Mouse (Mus musculus) midbrain, embryonic 13.5 days (tissue): Measurements from ENCODE around the gene Uvrag. TPM values are rescaled to one million over a fixed set of nuclear protein-coding genes. Genes with fewer than 3 reads are reported as not detected.

ENCODE experiments used
- ATAC-seq: fragments of 200-750 bp; cut with Nextera tagmentation; 2 replicates; pipeline ENCODE4 v1.8.0; 2017; ENCODE audit warnings: mild to moderate bottlenecking, moderate TSS enrichment, moderate library complexity
- H3K27ac ChIP-seq: fragments of 300-500 bp; sonication (generic); 2 replicates; pipeline ENCODE4 v1.5.1; 2015; ENCODE audit warnings: inconsistent platforms, mild to moderate bottlenecking, moderate library complexity
- H3K27me3 ChIP-seq: fragments of 300-500 bp; sonication (generic); 2 replicates; pipeline ENCODE4 v1.6.1; 2015; ENCODE audit warnings: mild to moderate bottlenecking, inconsistent platforms
- H3K36me3 ChIP-seq: fragments of 300-500 bp; sonication (generic); 2 replicates; pipeline ENCODE4 v1.6.1; 2015; ENCODE audit warnings: mild to moderate bottlenecking, inconsistent platforms
- H3K4me1 ChIP-seq: fragments of 300-500 bp; sonication (generic); replicated peaks from 2 replicates; pipeline ENCODE4 v1.6.1; 2015; ENCODE audit warnings: inconsistent platforms
- H3K4me2 ChIP-seq: fragments of 300-500 bp; sonication (generic); replicated peaks from 2 replicates; pipeline ENCODE4 v1.6.1; 2015; ENCODE audit warnings: moderate library complexity, mild to moderate bottlenecking, inconsistent platforms
- H3K4me3 ChIP-seq: fragments of 300-500 bp; sonication (generic); replicated peaks from 2 replicates; pipeline ENCODE4 v1.5.1; 2015; ENCODE audit warnings: mild to moderate bottlenecking, inconsistent platforms
- H3K9ac ChIP-seq: fragments of 300-500 bp; sonication (generic); replicated peaks from 2 replicates; pipeline ENCODE4 v1.6.1; 2015; ENCODE audit warnings: mild to moderate bottlenecking, inconsistent platforms
- H3K9me3 ChIP-seq: fragments of 300-500 bp; sonication (generic); 2 replicates; pipeline ENCODE4 v1.6.1; 2016; ENCODE audit warnings: mild to moderate bottlenecking, inconsistent platforms
- WGBS: fragments of 180-500 bp; shearing (Covaris S2); methylation state at CpG from one replicate; pipeline ENCODE4 v1.1.7; 2015; 5-methylcytosine and 5-hydroxymethylcytosine counted together
- polyA plus RNA-seq: library from polyadenylated mRNA; unstranded; fragments of >200 nt; fragmentation: Nextera tagmentation; extraction: Ambion mirVana; gene quantifications from 2 replicates; pipeline ENCODE4 v1.2.1, GENCODE M21; 2015

The Uvrag gene
- polyA plus RNA-seq, 1 experiment from 2014 or later = 13.1 TPM

DNA sequence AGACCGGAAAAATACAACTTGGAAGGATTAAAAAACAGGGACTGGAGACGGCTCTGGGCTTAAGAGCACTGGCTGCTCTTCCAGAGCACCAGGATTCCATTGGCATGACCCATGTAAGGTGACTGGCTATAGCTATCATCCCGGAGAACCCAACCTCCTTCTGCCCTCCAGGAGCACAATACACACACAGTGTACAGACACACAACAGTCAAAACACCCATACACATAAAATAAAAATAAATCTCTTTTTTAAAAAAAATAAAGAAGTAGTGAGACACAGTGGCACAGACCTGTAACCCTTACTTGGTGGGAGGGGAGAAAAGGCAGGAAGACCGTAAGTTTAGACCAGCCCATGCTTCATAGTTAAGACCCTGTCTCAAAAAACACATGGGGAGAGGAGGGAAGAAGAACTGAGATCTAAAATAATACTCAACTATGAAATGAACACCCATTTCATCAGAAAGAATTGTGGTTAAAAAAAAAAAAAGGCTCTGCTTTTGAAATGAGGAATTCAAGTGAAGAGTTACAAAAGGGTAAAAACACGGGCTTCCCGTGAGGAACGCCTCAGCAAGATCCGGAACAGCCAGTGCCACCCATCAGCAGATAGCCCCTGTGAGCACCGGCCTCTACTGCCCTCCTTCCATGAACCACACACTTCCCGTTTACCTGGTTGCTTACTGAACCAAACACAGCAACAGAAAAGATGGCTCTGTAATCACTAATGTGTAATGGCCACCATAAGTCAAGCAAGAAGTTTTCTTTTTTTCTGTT lies 52.2 kb downstream of the Uvrag start:
- H3K4me2 ChIP-seq = no peak overlapping the region
- WGBS = 91% methylated on average over 10 of the region's 10 CpGs

GRCm38 (mm10) chr7:99087581-99087980 lies 53.4 kb downstream of the Uvrag start:
- no peak overlapping the region for H3K9ac ChIP-seq
- ATAC-seq = no peak
- no peak overlapping the region for H3K27ac ChIP-seq
- 0 out of 2 replicates have a peak, but pooled peaks cover 4% of the 10 kb centered on the region for H3K4me1 ChIP-seq
- H3K27me3 ChIP-seq = no peaks in the 10 kb centered on the region
- no peak overlapping the region for H3K4me3 ChIP-seq
- 68% methylated on average over 7 of the region's 7 CpGs for WGBS
- no peak overlapping the region for H3K4me2 ChIP-seq
- H3K36me3 ChIP-seq = no peaks in the 10 kb centered on the region; the same call in 1 of the 2 replicates
- H3K9me3 ChIP-seq = no peaks in the 10 kb centered on the region

More for the DNA sequence above, 52.2 kb downstream of the Uvrag start:
- no peak overlapping the region for H3K4me3 ChIP-seq
- no peaks in the 10 kb centered on the region for H3K27me3 ChIP-seq
- no peak overlapping the region for H3K27ac ChIP-seq
- ATAC-seq = no peak
- H3K36me3 ChIP-seq = no peaks in the 10 kb centered on the region; the same call in 1 of the 2 replicates
- 0 out of 2 replicates have a peak, but pooled peaks cover 4% of the 10 kb centered on the region for H3K4me1 ChIP-seq
- H3K9me3 ChIP-seq = no peaks in the 10 kb centered on the region
- H3K9ac ChIP-seq = no peak overlapping the region

DNA sequence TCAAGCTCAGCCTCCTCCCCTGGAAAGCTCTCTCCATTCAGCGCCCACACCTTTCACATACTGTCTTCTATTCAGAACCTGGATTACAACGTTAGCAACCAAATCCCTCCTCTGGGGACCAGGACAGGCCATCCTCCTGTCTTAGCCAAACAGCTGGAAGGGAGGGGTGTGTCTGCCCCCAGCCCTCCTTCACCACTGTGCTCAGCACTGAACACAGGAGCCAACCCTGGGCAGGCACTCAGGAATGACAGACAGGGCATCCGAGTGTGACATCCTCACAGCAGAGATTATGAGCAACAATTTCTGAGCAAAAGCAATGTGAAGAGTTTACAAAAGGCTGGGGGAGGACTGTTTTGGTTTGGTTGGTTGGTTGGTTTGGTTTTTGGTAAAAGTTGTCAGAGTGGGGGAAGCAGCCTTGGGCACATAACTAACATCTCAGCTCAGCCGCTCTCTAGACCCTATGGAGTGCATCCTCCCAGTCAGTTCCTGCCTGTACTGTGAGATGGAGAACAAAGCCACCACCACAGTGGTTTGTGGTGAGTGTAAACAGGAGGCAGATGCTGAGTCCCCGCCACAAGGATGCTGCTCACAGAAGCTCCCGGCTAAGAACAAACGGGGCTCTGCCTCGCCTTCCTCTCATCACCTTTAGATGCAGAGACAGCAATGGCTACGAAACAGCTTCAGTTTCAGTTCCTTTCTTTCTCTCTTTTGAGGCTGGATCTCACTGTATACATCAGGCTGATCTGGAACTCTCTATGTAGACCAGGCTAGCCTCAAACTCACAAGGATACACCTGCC lies 54.1 kb downstream of the Uvrag start:
- WGBS = 73% methylated on average over 9 of the region's 9 CpGs
- no peaks in the 10 kb centered on the region; the same call in 1 of the 2 replicates for H3K36me3 ChIP-seq
- ATAC-seq = no peak

GRCm38 (mm10) chr7:99085249-99085648 lies 55.7 kb downstream of the Uvrag start:
- no peaks in the 10 kb centered on the region for H3K9me3 ChIP-seq
- H3K4me1 ChIP-seq = 0 out of 2 replicates have a peak, but pooled peaks cover 4% of the 10 kb centered on the region
- H3K36me3 ChIP-seq = no peaks in the 10 kb centered on the region; the same call in 1 of the 2 replicates
- ATAC-seq = no peak
- 89% methylated on average over 3 of the region's 3 CpGs for WGBS
- no peaks in the 10 kb centered on the region for H3K27me3 ChIP-seq
- H3K4me2 ChIP-seq = no peak overlapping the region
- H3K9ac ChIP-seq = no peak overlapping the region
- H3K27ac ChIP-seq = no peak overlapping the region
- H3K4me3 ChIP-seq = no peak overlapping the region

More for the DNA sequence above, 54.1 kb downstream of the Uvrag start:
- H3K4me1 ChIP-seq = 0 out of 2 replicates have a peak, but pooled peaks cover 4% of the 10 kb centered on the region
- no peak overlapping the region for H3K4me3 ChIP-seq
- H3K27me3 ChIP-seq = no peaks in the 10 kb centered on the region
- no peaks in the 10 kb centered on the region for H3K9me3 ChIP-seq
- no peak overlapping the region for H3K27ac ChIP-seq
- H3K4me2 ChIP-seq = no peak overlapping the region
- no peak overlapping the region for H3K9ac ChIP-seq

DNA sequence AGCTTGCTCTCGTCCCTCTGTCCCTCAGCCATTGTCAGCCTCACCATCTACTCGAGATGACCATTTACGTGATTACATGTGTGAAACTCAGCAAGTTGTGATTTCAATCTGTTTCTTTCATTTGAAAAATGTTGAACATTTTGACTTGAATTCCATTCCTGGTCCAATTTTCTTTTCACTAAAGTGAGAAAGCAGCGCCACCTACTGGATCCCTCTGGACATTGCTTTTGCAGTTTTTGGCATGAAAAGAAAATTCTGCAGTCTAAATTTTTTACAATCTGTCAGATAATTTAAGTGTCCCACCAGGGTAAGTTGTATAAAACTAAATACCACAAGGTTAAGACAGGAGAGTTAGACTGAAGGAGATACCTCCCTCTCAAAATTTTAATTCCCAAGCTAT lies 61.4 kb downstream of the Uvrag start:
- no peaks in the 10 kb centered on the region for H3K36me3 ChIP-seq
- no peak overlapping the region for H3K9ac ChIP-seq
- H3K4me2 ChIP-seq = no peak overlapping the region
- no peaks in the 10 kb centered on the region for H3K9me3 ChIP-seq
- no peak overlapping the region for H3K27ac ChIP-seq
- no peaks in the 10 kb centered on the region for H3K27me3 ChIP-seq
- 43% methylated on average over 4 of the region's 4 CpGs for WGBS
- H3K4me1 ChIP-seq = no peaks in the 10 kb centered on the region
- no peak for ATAC-seq
- no peak overlapping the region for H3K4me3 ChIP-seq

- Histone ChIP-seq H3K4me3 (no peak overlapping the region), H3K36me3 (no peaks in the 10 kb centered on the region), H3K9me3 (no peaks in the 10 kb centered on the region), H3K9ac (no peak overlapping the region), H3K4me2 (no peak overlapping the region), H3K27ac (no peak overlapping the region), H3K27me3 (no peaks in the 10 kb centered on the region), H3K4me1 (no peaks in the 10 kb centered on the region)
- WGBS = 95% methylated on average over 6 of the region's 6 CpGs
- ATAC-seq = no peak
These were observed 62.1 kb downstream of the Uvrag start for GRCm38 (mm10) chr7:99078805-99079204.

- ATAC-seq = no peak
- H3K9ac ChIP-seq = peak overlapping the region; percentile 33; the same call in 1 of the 2 replicates
- no peaks in the 10 kb centered on the region for H3K36me3 ChIP-seq
- no peak overlapping the region for H3K4me2 ChIP-seq
- no peak overlapping the region for H3K27ac ChIP-seq
- H3K27me3 ChIP-seq = no peaks in the 10 kb centered on the region
- WGBS = 68% methylated on average over 8 of the region's 8 CpGs
- no peaks in the 10 kb centered on the region; the same call in 1 of the 2 replicates for H3K4me1 ChIP-seq
- H3K4me3 ChIP-seq = no peak overlapping the region
- H3K9me3 ChIP-seq = no peaks in the 10 kb centered on the region
These were observed 63.7 kb downstream of the Uvrag start for GRCm38 (mm10) chr7:99077234-99077633.

- no peaks in the 10 kb centered on the region for H3K27me3 ChIP-seq
- H3K9me3 ChIP-seq = no peaks in the 10 kb centered on the region
- H3K27ac ChIP-seq = no peak overlapping the region
- no peak overlapping the region for H3K4me3 ChIP-seq
- no peaks in the 10 kb centered on the region; the same call in 1 of the 2 replicates for H3K4me1 ChIP-seq
- WGBS = 67% methylated on average over 5 of the region's 5 CpGs
- H3K9ac ChIP-seq = no peak overlapping the region
- no peak overlapping the region for H3K4me2 ChIP-seq
- no peaks in the 10 kb centered on the region for H3K36me3 ChIP-seq
- no peak for ATAC-seq
These were observed 65.8 kb downstream of the Uvrag start for GRCm38 (mm10) chr7:99075101-99075500.

- H3K27ac ChIP-seq = no peak overlapping the region
- H3K9ac ChIP-seq = no peak overlapping the region
- H3K4me2 ChIP-seq = no peak overlapping the region
- ATAC-seq = peak; percentile 70
- H3K4me3 ChIP-seq = no peak overlapping the region
- no peaks in the 10 kb centered on the region; the same call in 1 of the 2 replicates for H3K4me1 ChIP-seq
- WGBS = 27% methylated on average over 7 of the region's 7 CpGs
- H3K27me3 ChIP-seq = no peaks in the 10 kb centered on the region
- H3K9me3 ChIP-seq = no peaks in the 10 kb centered on the region
- H3K36me3 ChIP-seq = no peaks in the 10 kb centered on the region
These were observed 67.1 kb downstream of the Uvrag start for GRCm38 (mm10) chr7:99073734-99074372.

DNA sequence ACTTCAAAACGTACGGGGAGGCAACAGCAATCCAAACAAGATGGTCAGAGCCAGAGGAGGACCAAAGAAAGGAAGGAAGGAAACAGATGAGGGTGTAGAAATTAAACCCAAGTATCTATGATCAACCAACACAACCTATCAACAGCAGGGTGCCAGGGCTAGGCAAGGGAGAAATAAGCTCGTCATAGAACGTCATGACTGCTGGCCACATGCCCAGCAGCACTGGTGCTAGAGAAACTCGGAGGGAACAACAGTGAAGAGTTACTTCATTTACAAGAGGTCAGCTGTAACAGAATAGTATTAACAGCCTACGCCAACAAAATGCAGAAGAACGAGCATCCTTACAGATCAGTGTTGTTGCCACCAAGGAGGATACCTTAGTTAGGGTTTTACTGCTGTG lies 73.2 kb downstream of the Uvrag start:
- Histone ChIP-seq H3K27me3 (no peaks in the 10 kb centered on the region), H3K4me3 (no peak overlapping the region), H3K36me3 (no peaks in the 10 kb centered on the region), H3K4me1 (peaks cover 9% of the 10 kb centered on the region), H3K27ac (no peak overlapping the region), H3K9me3 (no peaks in the 10 kb centered on the region), H3K4me2 (no peak overlapping the region), H3K9ac (no peak overlapping the region)
- WGBS = 90% methylated on average over 7 of the region's 7 CpGs
- no peak for ATAC-seq

DNA sequence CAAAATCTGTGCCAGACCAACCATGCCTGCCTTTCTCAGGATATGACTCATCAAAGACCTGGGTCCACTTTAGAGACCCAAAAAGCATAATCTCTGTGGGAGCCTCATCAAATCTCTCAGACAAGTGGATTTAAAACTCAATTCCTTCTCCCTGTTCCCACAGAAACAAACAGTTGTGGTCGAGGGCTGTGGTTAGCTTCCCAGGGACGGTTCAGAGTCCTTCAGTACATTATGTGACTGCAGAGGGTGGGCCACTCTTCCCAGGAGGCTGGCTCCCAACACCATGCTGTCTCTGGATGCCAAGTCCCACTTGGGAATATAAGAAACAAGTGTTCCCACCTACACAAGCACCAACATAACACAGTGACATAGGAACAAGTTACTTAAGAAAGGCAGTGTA lies 75.0 kb downstream of the Uvrag start:
- ATAC-seq = no peak

More for the DNA sequence above, 75.0 kb downstream of the Uvrag start:
- H3K27me3 ChIP-seq = no peaks in the 10 kb centered on the region
- peaks cover 9% of the 10 kb centered on the region for H3K4me1 ChIP-seq
- no peaks in the 10 kb centered on the region for H3K36me3 ChIP-seq
- H3K4me3 ChIP-seq = no peak overlapping the region
- peak overlapping the region; percentile 14; the same call in 1 of the 2 replicates for H3K27ac ChIP-seq
- WGBS = 16% methylated on average over 2 of the region's 2 CpGs
- no peak overlapping the region for H3K4me2 ChIP-seq
- no peak overlapping the region for H3K9ac ChIP-seq
- no peaks in the 10 kb centered on the region for H3K9me3 ChIP-seq
